Mouse (Mus musculus): ENCODE results near the gene Higd1a. TPM values are rescaled to one million over a fixed set of nuclear protein-coding genes. Genes with fewer than 3 reads are reported as not detected.

Higd1a gene
- polyA plus RNA-seq, 1 experiment from 2014 or later = 251 TPM

GRCm38 (mm10) chr9:121877052-121877740, 19.0 kb upstream of the Higd1a start:
- ATAC-seq (replicated peaks; ENCODE audit: insufficient number of reproducible peaks, insufficient read depth, low FRiP score, low read depth) = no peak
- Histone ChIP-seq H3K9ac (no peak overlapping the region), H3K4me1 (replicated peaks) (peaks cover 4% of the 10 kb centered on the region; the same call in 1 of the 2 replicates), H3K9me3 (replicated peaks) (no peaks in the 10 kb centered on the region), H3K4me2 (no peak overlapping the region), H3K36me3 (no peaks in the 10 kb centered on the region), H3K27ac (no peak overlapping the region), H3K4me3 (no peak overlapping the region), H3K27me3 (no peaks in the 10 kb centered on the region)
- 17% methylated on average over 3 of the region's 3 CpGs for WGBS

- no peak overlapping the region for H3K4me3 ChIP-seq
- H3K9me3 ChIP-seq (replicated peaks) = no peaks in the 10 kb centered on the region
- H3K4me1 ChIP-seq (replicated peaks) = no peaks in the 10 kb centered on the region
- H3K36me3 ChIP-seq = no peaks in the 10 kb centered on the region
- H3K27me3 ChIP-seq = no peaks in the 10 kb centered on the region
- no peak overlapping the region for H3K9ac ChIP-seq
- no peak overlapping the region for H3K4me2 ChIP-seq
- no peak for ATAC-seq (replicated peaks; ENCODE audit: insufficient number of reproducible peaks, insufficient read depth, low FRiP score, low read depth)
- H3K27ac ChIP-seq = no peak overlapping the region
Measured at GRCm38 (mm10) chr9:121873578-121873977, 15.4 kb upstream of the Higd1a start.

- Histone ChIP-seq H3K4me2 (no peak overlapping the region), H3K4me3 (no peak overlapping the region), H3K27ac (no peak overlapping the region), H3K9me3 (replicated peaks) (no peaks in the 10 kb centered on the region), H3K9ac (no peak overlapping the region), H3K4me1 (replicated peaks) (no peaks in the 10 kb centered on the region), H3K27me3 (no peaks in the 10 kb centered on the region), H3K36me3 (no peaks in the 10 kb centered on the region)
- WGBS = 85% methylated on average over 2 of the region's 2 CpGs
- no peak for ATAC-seq (replicated peaks; ENCODE audit: insufficient number of reproducible peaks, insufficient read depth, low FRiP score, low read depth)
Measured at GRCm38 (mm10) chr9:121872062-121872683, 14.0 kb upstream of the Higd1a start.

- Histone ChIP-seq H3K4me2 (no peak overlapping the region), H3K27ac (no peak overlapping the region), H3K27me3 (no peaks in the 10 kb centered on the region), H3K9ac (no peak overlapping the region), H3K36me3 (no peaks in the 10 kb centered on the region), H3K9me3 (replicated peaks) (no peaks in the 10 kb centered on the region), H3K4me3 (no peak overlapping the region), H3K4me1 (replicated peaks) (no peaks in the 10 kb centered on the region)
- ATAC-seq (replicated peaks; ENCODE audit: insufficient number of reproducible peaks, insufficient read depth, low FRiP score, low read depth) = no peak
- 60% methylated on average over 4 of the region's 4 CpGs for WGBS
Measured at GRCm38 (mm10) chr9:121869973-121870515, 11.9 kb upstream of the Higd1a start.

- H3K27ac ChIP-seq = no peak overlapping the region
- no peak overlapping the region for H3K9ac ChIP-seq
- no peaks in the 10 kb centered on the region for H3K4me1 ChIP-seq (replicated peaks)
- H3K36me3 ChIP-seq = no peaks in the 10 kb centered on the region
- H3K4me3 ChIP-seq = no peak overlapping the region
- no peaks in the 10 kb centered on the region for H3K27me3 ChIP-seq
- ATAC-seq (replicated peaks; ENCODE audit: insufficient number of reproducible peaks, insufficient read depth, low FRiP score, low read depth) = no peak
- no peak overlapping the region for H3K4me2 ChIP-seq
- WGBS = 87% methylated on average over 5 of the region's 5 CpGs
- no peaks in the 10 kb centered on the region for H3K9me3 ChIP-seq (replicated peaks)
Measured at GRCm38 (mm10) chr9:121869432-121869831, 11.3 kb upstream of the Higd1a start.

GRCm38 (mm10) chr9:121868236-121868635, 10.1 kb upstream of the Higd1a start:
- 73% methylated on average over 6 of the region's 6 CpGs for WGBS
- H3K4me2 ChIP-seq = no peak overlapping the region
- no peaks in the 10 kb centered on the region for H3K4me1 ChIP-seq (replicated peaks)
- H3K27me3 ChIP-seq = no peaks in the 10 kb centered on the region
- no peaks in the 10 kb centered on the region for H3K9me3 ChIP-seq (replicated peaks)
- H3K36me3 ChIP-seq = no peaks in the 10 kb centered on the region
- no peak overlapping the region for H3K27ac ChIP-seq
- H3K4me3 ChIP-seq = no peak overlapping the region
- ATAC-seq (replicated peaks; ENCODE audit: insufficient number of reproducible peaks, insufficient read depth, low FRiP score, low read depth) = no peak
- no peak overlapping the region for H3K9ac ChIP-seq

- 0 out of 2 replicates have a peak, but pooled peaks have one; percentile 43 for ATAC-seq (replicated peaks; ENCODE audit: insufficient number of reproducible peaks, insufficient read depth, low FRiP score, low read depth)
- H3K9ac ChIP-seq = no peak overlapping the region
- H3K4me1 ChIP-seq (replicated peaks) = no peaks in the 10 kb centered on the region
- H3K27ac ChIP-seq = peak overlapping the region; percentile 40; the same call in 1 of the 2 replicates
- H3K36me3 ChIP-seq = no peaks in the 10 kb centered on the region
- H3K9me3 ChIP-seq (replicated peaks) = no peaks in the 10 kb centered on the region
- H3K4me3 ChIP-seq = no peak overlapping the region
- H3K4me2 ChIP-seq = no peak overlapping the region
- WGBS = 65% methylated on average over 6 of the region's 6 CpGs
- no peaks in the 10 kb centered on the region for H3K27me3 ChIP-seq
Measured at GRCm38 (mm10) chr9:121867632-121868031, 9.5 kb upstream of the Higd1a start.

GRCm38 (mm10) chr9:121865425-121866008, 7.4 kb upstream of the Higd1a start:
- Histone ChIP-seq H3K9ac (no peak overlapping the region), H3K4me2 (no peak overlapping the region), H3K36me3 (no peaks in the 10 kb centered on the region), H3K4me3 (no peak overlapping the region), H3K27me3 (no peaks in the 10 kb centered on the region), H3K9me3 (replicated peaks) (no peaks in the 10 kb centered on the region), H3K27ac (no peak overlapping the region), H3K4me1 (replicated peaks) (no peaks in the 10 kb centered on the region)
- no peak for ATAC-seq (replicated peaks; ENCODE audit: insufficient number of reproducible peaks, insufficient read depth, low FRiP score, low read depth)
- WGBS = 50% methylated on average over 3 of the region's 3 CpGs

GRCm38 (mm10) chr9:121864837-121865236, 6.7 kb upstream of the Higd1a start:
- Histone ChIP-seq H3K4me1 (replicated peaks) (no peaks in the 10 kb centered on the region), H3K27me3 (no peaks in the 10 kb centered on the region), H3K4me2 (no peak overlapping the region), H3K36me3 (no peaks in the 10 kb centered on the region), H3K9ac (no peak overlapping the region), H3K9me3 (replicated peaks) (no peaks in the 10 kb centered on the region), H3K27ac (no peak overlapping the region), H3K4me3 (no peak overlapping the region)
- WGBS = 64% methylated on average over 4 of the region's 4 CpGs
- no peak for ATAC-seq (replicated peaks; ENCODE audit: insufficient number of reproducible peaks, insufficient read depth, low FRiP score, low read depth)

GRCm38 (mm10) chr9:121860921-121861320, 2.8 kb upstream of the Higd1a start:
- WGBS = 84% methylated on average over 2 of the region's 2 CpGs
- no peaks in the 10 kb centered on the region for H3K9me3 ChIP-seq (replicated peaks)
- no peak overlapping the region for H3K9ac ChIP-seq
- H3K36me3 ChIP-seq = no peaks in the 10 kb centered on the region
- ATAC-seq (replicated peaks; ENCODE audit: insufficient number of reproducible peaks, insufficient read depth, low FRiP score, low read depth) = no peak
- no peak overlapping the region for H3K4me3 ChIP-seq
- peaks cover 6% of the 10 kb centered on the region; the same call in 1 of the 2 replicates for H3K4me1 ChIP-seq (replicated peaks)
- H3K27ac ChIP-seq = no peak overlapping the region
- H3K27me3 ChIP-seq = no peaks in the 10 kb centered on the region
- no peak overlapping the region for H3K4me2 ChIP-seq

- Histone ChIP-seq H3K4me3 (no peak overlapping the region), H3K27me3 (no peaks in the 10 kb centered on the region), H3K27ac (no peak overlapping the region), H3K4me2 (no peak overlapping the region), H3K9ac (no peak overlapping the region), H3K4me1 (replicated peaks) (peaks cover 12% of the 10 kb centered on the region; the same call in 1 of the 2 replicates), H3K36me3 (no peaks in the 10 kb centered on the region), H3K9me3 (replicated peaks) (no peaks in the 10 kb centered on the region)
- WGBS = 93% methylated on average over 2 of the region's 2 CpGs
- ATAC-seq (replicated peaks; ENCODE audit: insufficient number of reproducible peaks, insufficient read depth, low FRiP score, low read depth) = no peak
Measured at GRCm38 (mm10) chr9:121859345-121859744, 1.2 kb upstream of the Higd1a start.

All from heart, embryonic 15.5 days (tissue).